Mouse (Mus musculus) splenic B cell, adult 2 months (primary cell): ENCODE results near the gene Cog5.
"Not testable (repeated sequence)": the region's sequence is repeated elsewhere in the genome, so short reads cannot be mapped to it uniquely, and the experiment has no call there.

Experiments used
- DNase-seq: peaks from one replicate; pipeline ENCODE4 v3.0.0-alpha.2; 2011; ENCODE audit warnings: low read depth, low spot score
- H3K27me3 ChIP-seq: 2 replicates; pipeline ENCODE4 v1.6.1; 2012; ENCODE audit warnings: mild to moderate bottlenecking, low read length, moderate library complexity, mixed read lengths; ENCODE audit not compliant: control insufficient read depth, poor library complexity, insufficient read depth, severe bottlenecking
- H3K36me3 ChIP-seq: 2 replicates; pipeline ENCODE4 v1.6.1; 2012; ENCODE audit warnings: mild to moderate bottlenecking, low read length, moderate library complexity, mixed read lengths; ENCODE audit not compliant: control insufficient read depth, poor library complexity, insufficient read depth, severe bottlenecking

Gene Cog5

DNA sequence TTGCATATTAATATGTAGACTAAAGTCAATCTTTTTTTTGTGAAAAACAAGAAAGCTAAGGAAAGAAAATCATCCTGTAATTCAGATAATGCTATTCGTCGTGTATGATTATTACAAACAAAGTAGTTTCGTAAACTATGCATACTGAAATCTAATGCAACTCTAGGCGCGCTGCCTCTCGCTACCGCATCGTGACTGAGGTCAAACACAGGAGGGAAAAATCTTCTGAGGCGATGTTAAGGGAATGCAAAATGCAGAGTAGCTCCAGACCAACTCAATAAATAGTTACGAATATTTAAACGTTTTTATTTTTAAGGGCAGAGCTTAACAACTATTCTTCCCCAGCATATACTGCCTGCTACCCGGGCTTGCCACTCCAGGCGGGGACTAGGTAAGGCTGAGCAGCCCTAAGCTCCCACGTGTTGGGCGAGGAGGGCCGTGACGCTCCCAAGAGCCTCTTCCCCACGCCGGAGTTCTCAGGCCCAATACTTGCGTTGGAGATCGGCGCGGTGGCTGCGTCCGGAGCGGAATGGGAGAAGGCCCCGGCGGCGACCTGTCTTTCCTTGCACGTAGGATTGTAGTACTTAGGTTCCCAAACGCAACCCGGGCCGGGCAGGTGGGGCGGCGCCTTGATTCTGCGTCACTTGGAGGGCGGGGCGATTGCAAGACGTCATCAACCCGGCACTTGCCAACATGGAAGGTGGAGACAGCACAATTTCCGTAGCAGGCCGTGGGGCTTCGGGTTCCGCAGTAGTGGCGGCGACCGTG lies at the start of gene Cog5, which contains the start of gene Dus4l:
Cog5 (plus strand) TSS at position 673 of the 768 bp plus-strand sequence.
Dus4l (minus strand) TSS at position 630 of the 768 bp plus-strand sequence.
- DNase-seq = peak; percentile 93
- no peaks in the 10 kb centered on the region for H3K27me3 ChIP-seq
- no peaks in the 10 kb centered on the region for H3K36me3 ChIP-seq

DNA sequence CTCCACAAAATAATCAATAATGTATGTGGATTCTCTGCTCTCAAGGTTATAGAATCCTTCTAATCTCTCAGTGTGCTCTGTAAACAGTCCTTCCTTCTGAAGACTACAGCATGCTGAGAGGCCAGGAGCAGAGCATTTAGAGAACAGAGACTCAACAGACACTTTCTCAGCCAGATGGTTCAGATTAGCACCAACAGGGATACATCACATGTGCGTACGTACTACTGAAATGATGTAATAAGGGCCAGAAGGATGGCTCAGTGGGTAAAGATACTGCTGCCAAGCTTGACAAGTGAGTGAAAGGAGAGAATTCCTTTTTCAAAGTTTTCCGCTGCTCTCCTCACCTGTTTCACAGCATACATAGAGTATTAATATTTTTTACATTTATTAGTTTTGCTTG lies 49.8 kb upstream of the Cog5 start:
- Histone ChIP-seq H3K36me3 (0 out of 2 replicates have a peak, but pooled peaks cover 4% of the 10 kb centered on the region), H3K27me3 (no peaks in the 10 kb centered on the region)
- no peak for DNase-seq

DNA sequence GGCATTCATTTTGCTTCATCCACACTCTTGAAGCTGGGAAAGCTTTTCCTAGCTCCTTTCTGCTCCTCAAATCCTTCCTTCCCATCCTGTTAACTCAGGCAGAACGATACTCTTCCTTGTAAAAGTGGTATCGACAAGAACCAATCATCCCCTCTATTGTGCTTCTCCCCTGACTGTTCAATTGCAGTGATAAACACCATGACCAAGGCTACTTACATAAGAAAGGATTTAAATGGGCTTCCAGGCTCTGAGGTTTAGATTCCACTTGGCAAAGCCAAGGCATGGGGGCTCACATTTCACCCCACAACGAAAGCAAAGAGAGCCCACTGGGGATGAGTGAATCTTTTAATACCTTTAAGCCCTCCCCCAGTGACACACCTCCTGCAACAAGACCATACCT lies 46.5 kb upstream of the Cog5 start:
- H3K27me3 ChIP-seq = no peaks in the 10 kb centered on the region
- 0 out of 2 replicates have a peak, but pooled peaks cover 4% of the 10 kb centered on the region for H3K36me3 ChIP-seq
- no peak for DNase-seq

DNA sequence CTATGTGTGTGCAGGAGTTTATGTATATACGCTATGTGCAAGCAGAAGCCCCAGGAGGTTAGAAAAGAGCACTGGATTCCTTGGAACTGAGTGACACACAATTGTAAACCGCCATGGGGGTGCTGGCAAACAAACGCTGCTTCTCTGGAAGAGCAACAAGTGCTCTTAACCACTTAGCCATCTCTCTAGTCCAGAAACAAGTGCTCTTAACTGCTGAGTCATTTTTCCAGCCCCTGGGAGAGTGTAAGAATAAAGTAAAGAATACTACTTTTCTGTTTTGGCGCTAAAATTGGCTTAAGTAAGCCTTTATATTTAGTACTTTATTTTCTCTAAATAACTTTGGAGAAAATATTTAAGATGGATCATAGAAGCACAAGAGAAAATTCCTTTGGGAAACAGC lies 41.3 kb upstream of the Cog5 start:
- no peak for DNase-seq

DNA sequence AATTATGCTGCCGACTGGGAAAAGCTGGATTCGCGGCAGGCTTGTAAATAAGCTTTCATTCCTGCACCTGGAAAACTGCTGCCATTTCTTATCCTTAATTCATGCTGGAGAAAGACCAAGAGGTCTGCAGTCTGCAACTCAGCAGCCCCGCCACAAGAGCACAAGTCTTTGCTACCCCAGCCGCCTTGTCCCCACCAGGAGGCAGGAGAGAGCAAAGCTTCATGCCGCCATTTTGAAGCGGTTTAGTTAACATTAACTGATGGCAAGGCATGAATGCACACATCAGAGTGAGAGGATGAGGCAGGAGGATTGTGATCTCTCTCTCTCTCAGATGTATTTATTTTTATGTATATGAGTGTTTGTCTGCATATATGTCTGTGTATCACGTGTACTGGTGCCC lies 34.6 kb upstream of the Cog5 start:
- H3K36me3 ChIP-seq = peaks cover 9% of the 10 kb centered on the region
- no peak for DNase-seq
- no peaks in the 10 kb centered on the region for H3K27me3 ChIP-seq

More for the DNA sequence above, 41.3 kb upstream of the Cog5 start:
- Histone ChIP-seq H3K36me3 (peaks cover 5% of the 10 kb centered on the region; the same call in 1 of the 2 replicates), H3K27me3 (no peaks in the 10 kb centered on the region)

DNA sequence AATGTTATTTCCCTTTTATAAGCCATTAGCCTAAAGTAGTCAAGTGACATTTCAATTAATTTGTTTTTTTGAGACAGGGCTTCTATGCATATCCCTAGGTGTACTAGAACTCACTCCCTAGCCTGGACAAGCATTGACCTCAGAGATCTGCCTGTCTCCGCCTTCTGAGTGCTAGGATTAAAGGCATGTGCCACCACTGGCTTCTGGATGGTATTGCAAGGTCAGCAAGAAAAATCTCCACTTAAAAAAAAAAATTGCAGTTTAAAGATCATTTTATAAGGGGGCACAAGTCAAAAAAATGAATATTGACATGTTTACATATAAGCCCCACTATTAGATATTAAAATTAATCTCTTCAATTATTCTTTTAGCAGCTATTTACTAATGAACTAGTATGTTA lies 29.7 kb upstream of the Cog5 start:
- Histone ChIP-seq H3K36me3 (peaks cover 9% of the 10 kb centered on the region), H3K27me3 (no peaks in the 10 kb centered on the region)
- no peak for DNase-seq

DNA sequence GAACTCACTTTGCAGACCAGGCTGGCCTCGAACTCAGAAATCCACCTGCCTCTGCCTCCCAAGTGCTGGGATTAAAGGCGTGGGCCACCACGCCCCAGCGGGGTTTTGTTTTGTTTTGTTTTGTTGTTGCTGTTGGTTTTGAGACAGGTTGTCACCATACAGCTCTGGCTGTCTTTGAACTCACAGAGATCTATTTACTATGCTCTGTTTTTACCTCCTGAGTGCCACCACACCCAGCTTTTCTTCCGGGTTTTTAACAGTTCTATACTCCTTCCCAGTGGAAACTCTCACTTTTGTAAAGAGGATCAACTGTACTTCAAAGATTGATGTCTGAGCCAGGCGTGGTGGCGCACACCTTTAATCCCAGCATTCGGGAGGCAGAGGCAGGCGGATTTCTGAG lies 26.3 kb upstream of the Cog5 start:
- DNase-seq, H3K27me3 ChIP-seq, H3K36me3 ChIP-seq: not testable (repeated sequence)

DNA sequence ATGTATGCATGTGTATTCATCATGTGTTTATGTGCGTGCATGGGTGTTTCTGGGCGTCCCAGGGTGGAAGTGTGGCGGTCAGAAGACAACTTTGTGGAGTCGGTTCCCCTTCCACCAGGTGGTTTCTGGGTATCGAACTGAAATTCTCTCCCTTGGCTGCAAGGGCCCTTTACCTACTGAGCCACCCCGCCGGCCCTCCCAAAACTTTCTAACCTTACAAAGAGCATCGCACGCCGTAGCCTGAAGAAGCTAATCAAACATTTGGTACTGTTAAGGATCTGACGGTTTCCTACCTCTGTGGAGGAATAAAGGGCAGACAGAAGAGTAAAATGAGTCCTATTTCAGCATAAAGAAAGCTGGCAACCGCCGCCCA lies 20.7 kb upstream of the Cog5 start:
- peak; percentile 69 for DNase-seq
- no peaks in the 10 kb centered on the region for H3K36me3 ChIP-seq
- no peaks in the 10 kb centered on the region for H3K27me3 ChIP-seq

DNA sequence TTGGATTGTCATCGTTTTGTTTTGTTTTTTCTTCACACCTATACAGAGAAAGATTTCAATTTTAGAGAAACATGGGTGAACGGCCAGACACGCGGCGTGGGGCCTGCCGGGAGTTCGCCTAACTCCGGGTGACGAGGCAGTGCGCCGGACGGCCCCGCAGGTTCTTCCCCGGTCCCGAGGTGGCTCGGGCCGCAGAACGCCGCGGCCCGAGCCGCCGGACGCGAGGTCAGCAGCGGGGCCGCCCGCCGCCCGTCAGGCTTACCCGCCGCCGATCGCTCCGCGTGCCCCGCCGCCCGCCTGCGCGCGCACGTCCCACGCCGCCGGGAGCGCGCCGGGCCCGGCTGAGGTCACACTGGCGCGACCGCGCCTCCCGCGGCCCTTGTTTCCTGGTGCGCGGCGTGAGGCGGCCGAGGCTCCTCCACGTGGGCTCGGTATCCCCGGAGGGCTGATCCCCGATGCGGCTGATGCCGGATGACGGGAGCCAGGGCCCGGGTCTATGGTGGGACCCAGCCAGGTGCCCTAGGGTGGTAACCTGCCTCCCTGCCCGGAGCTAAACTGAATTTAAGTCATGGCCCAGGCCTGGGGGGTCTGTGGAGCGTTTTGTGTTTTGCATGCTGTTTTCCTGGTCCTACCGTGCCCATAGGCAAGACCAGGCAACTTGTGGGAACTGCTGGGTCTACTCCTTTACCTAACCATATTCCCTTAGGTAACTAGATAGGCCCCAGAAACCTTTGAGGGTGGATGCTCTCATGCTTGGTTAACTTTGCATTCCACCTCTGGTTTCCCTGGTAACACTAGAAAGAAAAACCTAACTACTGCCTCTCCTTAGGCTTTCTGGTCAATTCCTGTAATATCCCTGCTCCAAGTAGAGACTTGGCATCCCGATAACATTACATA lies 20.1 kb upstream of the Cog5 start, which contains the start of gene Bcap29:
Bcap29 (minus strand) TSS at position 316 of the 897 bp plus-strand sequence.
- DNase-seq = peak; percentile 81
- H3K36me3 ChIP-seq = no peaks in the 10 kb centered on the region
- no peaks in the 10 kb centered on the region for H3K27me3 ChIP-seq

DNA sequence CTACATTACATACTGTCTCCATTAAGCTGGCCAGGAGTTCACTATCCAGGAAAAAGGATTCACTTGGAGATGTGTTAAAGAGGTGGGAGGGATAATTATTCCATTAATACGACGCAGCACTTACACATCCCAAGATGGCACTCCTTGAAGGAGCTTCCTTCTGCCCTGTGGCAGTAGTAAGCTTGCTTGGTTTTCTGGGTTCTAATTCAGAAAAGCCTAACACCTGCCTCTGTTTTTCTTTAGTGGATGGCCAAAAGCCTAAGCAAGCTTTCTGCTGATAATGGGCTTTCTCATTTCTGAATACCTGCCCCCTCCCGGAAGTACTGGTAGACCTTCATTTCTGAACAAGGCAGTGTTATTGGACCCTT lies 19.4 kb upstream of the Cog5 start:
- Histone ChIP-seq H3K27me3 (no peaks in the 10 kb centered on the region), H3K36me3 (no peaks in the 10 kb centered on the region)
- no peak for DNase-seq

DNA sequence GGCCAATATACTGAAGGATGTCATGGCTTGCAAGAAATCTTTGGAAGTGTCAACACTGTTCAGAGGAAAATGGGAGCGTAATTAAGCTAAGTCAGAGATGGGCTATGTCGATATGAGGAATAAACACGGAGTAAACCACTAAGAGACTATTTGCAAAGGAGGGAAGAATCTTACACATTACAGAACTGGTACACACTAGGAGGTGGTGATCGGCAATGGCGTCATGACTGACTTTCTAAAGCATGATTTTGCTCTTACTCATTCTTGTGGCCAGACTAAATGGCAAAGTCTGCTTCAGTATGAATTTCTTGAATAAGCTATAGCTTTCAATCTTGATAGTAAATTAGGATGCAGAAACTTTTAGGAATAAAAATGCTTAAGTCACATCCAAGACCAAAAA lies 1.1 kb upstream of the Cog5 start:
- Histone ChIP-seq H3K27me3 (no peaks in the 10 kb centered on the region), H3K36me3 (no peaks in the 10 kb centered on the region)
- DNase-seq = no peak

DNA sequence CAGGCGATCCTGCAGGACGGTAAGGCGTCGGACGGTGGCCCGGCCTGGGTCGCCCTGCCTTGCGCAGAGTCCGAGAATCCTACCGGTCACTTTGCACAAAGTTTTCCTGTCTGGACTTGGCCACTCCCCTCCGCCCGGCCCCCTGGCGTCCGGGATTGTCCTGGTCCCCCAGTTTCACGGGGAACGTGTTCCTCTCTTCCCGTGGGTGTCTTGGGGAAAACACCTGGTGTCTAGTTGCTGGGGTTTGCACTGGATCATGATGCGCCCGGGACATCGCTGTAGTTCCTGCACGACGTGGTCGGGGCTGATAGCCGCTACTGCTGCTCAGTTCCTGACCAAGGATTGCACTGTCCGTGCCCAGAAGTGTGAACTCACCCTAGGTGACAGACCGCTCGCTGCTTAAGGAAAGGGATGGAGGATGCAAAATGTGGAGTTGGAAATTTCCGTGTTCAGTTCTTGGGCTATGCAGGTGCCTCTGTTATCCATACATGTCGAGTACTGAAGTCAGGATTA lies 352 bp downstream of the Cog5 start:
- no peaks in the 10 kb centered on the region for H3K27me3 ChIP-seq
- no peak for DNase-seq

DNA sequence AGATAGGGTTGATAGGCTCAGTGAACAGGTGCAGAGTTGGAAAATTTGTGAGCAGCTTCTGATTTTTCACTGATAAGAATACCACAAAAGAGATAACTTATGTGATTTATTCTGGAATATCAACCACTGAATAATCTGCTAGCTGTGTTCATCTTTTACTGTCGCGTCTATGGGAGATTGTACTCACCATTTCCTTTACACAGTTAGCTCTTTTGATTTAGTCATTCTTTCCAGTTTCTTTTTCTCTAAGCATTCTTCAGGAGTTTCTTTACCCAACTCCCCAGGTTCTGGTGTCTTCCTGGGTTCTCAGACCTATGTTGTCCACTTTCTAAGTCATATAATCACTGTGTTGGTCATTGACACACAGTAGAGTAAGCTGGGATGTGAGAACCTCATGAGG lies 2.2 kb downstream of the Cog5 start:
- no peak for DNase-seq
- H3K27me3 ChIP-seq = no peaks in the 10 kb centered on the region
- H3K36me3 ChIP-seq = no peaks in the 10 kb centered on the region

More for the DNA sequence above, 352 bp downstream of the Cog5 start:
- no peaks in the 10 kb centered on the region for H3K36me3 ChIP-seq

DNA sequence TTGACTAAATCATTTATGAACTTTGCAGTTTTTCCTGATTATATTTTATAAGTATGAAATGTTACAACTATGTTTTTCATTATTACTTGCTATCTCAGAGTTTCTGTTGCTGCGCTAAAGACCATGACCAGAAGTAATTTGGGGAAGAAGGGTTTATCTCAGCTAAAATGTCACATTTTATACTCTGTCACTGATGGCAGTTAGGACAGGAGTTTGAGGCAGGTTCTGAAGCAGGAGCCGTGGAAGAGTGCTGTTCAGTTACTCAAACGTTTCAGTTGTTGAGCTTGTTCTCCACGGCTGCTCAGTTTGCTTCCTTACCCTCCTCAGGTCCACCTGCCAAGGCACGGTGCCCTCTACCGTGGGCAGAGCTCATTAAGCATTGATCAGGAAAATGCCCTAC lies 11.3 kb downstream of the Cog5 start:
- Histone ChIP-seq H3K36me3 (peaks cover 6% of the 10 kb centered on the region; the same call in 1 of the 2 replicates), H3K27me3 (no peaks in the 10 kb centered on the region)
- no peak for DNase-seq

DNA sequence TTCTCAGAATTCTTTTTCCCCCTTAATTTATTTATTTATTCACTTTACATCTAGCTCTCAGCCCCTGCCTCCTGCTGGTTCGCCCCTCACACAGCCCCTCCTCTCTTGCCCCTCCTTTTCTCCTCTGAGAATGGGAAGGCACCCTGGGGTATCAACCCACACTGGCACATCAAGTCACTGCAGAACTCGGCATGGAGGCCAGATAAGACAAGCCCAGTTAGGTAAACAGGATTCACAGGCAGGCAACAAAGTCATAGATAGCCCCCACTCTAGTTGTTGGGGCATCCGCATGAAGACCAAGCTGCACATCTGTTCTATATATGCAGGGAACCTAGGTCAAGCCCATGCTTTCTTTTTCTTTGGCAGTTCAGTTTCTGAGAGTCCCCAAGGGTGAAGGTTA lies 12.5 kb downstream of the Cog5 start:
- Histone ChIP-seq H3K27me3 (no peaks in the 10 kb centered on the region), H3K36me3 (peaks cover 6% of the 10 kb centered on the region; the same call in 1 of the 2 replicates)
- DNase-seq = no peak
